Mouse (Mus musculus): Measurements from ENCODE around the gene Krt24. TPM values are rescaled to one million over a fixed set of nuclear protein-coding genes. Genes with fewer than 3 reads are reported as not detected.
A peak's percentile ranks its signal among the peaks of the same experiment; 100 is the strongest.
"Not testable (repeated sequence)": the region's sequence is repeated elsewhere in the genome, so short reads cannot be mapped to it uniquely, and the experiment has no call there.

Krt24 gene
- polyA plus RNA-seq, 2 experiments from 2014 or later, result not detected

DNA sequence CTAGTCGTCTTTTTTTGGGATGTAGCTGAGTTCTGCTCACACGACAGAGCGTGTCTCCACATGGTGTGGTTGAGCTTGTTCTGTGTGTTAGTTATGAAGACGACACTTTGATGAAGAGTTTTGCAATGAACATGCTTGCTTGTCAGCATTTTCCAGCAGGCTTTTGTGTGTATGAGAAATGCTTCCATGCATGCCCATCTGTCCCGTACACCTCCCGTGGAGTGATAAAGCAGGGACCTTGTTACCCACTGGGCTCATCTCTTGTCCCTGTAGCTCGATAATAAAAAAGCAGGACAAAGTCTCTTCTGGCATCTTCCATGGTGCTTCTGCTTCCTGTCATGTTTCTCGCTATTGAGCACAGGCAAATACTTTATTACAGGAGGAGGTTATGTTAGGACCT lies 32.4 kb downstream of the Krt24 start:
- ATAC-seq, result no peak

GRCm38 (mm10) chr11:99250666-99251065 lies 34.4 kb downstream of the Krt24 start:
- peak; percentile 52 for ATAC-seq

DNA sequence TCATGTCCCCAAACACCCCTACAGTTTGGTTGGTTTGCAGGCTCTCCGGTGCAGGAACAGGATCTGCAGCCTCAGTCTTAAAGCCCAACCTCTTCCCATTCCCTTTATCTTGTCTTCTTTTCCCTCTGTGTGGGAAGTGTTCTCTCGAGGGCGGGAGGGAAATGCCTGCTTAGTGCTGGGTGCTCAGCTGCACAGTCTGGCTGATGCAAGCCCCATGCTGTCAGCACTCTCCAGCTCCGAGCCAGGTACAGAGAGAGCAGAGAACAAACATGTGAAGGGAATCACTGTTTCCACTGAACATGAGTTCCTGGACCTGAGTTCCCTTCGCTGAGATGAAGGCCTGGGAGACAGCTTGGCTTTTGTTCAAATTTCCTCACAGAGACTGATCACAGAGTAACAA lies 34.8 kb downstream of the Krt24 start:
- ATAC-seq, result peak; percentile 38

GRCm38 (mm10) chr11:99249115-99249514 lies 35.9 kb downstream of the Krt24 start:
- ATAC-seq, result no peak

- ATAC-seq, result no peak
These were observed 37.1 kb downstream of the Krt24 start for GRCm38 (mm10) chr11:99247916-99248315.

DNA sequence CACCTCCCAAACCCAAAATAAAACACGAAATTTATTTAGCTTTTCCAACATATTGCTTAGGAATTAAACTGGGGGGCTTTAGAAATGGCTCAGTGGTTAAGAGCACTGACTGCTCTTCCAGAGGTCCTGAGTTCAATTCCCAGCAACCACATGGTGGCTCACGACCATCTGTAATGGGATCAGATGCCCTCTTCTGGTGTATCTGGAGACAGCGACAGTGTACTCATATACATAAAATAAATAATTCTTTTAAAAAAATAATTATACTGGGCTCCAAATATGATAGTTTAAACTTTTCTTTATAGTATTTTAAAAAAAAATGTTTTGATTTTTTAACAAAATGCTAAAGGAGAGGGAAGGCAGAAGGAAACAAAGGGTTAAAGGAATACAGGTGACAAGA lies 40.5 kb downstream of the Krt24 start:
- not testable (repeated sequence) for ATAC-seq

DNA sequence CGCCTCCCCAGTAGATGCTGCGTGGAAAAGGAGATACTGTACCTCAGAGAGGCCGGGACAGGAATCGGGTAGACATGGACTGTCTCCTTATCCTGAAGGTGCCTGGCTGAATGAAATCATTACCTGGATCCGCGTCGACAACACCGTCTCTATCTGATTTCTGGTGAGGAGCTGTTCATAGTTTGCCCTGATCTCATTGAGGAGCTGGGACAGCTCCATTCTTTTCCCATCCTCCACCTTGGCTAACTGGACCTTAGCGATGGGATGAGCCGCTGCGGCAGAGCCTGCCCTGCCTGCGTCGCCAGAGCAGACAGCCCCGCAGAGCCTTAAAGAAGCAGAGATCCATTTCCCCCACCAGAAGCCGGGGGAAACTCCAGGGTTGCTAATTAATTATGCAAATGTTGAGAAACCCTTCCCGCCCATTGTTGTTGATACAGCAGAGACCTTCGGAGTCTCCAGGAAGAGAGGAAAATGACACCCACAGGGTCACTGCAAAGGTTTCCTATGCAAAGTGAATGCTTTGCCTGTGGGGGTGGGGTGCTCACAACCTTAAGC lies 41.2 kb downstream of the Krt24 start, which contains the start of gene Krt222:
Krt222 (minus strand) TSS at position 266 of the 555 bp plus-strand sequence.
- ATAC-seq, result peak; percentile 54

DNA sequence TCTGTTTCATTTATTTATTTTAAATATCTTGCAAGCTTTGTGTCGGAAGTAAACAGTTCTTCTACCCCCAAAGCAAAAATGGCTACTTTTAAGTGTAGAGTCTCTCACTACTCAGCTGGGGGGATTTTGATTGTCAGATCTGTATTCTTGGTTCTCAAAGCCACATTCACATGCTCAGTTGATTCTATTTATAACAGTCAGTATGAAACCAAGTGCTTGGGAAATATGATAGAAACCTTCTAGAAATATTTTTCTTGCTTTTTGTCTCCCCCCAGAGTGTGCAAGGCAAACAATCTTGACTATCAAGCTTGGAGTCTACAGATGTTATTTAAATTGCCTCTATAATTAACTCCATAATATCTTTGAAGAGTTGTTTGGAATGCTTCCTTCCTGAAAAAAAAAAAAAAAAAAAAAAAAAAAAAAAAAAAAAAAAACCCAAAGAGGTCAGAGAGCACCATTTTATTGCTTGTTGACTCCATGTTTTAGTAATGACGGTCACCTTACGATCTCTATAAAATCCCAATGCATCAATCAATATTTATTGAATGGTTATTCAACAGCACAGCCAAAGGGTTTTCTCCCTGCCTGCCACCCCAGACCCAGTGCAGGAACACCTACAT lies 41.8 kb downstream of the Krt24 start:
- ATAC-seq, result no peak

- no peak for ATAC-seq
These were observed 43.0 kb downstream of the Krt24 start for GRCm38 (mm10) chr11:99242056-99242455.

GRCm38 (mm10) chr11:99238468-99238867 lies 46.6 kb downstream of the Krt24 start:
- peak; percentile 99 for ATAC-seq

DNA sequence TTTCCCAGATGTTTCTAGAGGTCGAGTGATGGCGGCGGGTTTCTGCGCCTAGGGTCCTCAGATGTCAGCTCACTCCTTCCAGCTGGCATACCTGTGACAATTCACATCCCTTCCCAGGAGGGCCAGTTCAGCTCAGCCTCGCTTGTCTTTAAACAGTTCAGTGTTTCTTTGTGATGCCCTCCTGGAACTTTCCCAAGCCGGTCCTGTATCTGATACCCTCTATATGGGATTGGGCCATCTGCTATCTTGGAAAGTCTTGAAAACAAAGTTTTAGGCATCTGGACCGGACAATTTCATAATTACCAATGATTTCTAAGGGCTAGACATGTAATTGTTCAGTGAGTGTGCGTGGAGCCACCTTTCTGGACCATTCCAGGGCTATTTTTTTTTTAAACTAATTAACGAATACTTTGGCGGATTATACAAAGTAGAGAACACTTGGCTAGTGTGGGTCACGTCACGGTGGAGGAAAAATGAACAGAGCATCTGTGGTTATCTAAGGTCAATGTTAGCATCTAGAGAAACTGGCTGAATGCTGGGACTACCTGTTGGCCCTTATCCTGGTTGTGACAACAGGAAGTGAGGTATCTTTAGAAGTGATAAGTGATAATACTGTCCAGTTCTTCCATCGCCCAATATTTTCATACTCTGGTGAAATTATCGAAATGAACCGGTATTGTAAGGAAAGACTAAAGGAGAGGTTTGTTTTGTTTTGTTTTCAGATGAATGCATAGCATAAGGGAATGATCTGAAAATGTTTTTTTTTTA lies 53.8 kb downstream of the Krt24 start:
- peak; percentile 21 for ATAC-seq

DNA sequence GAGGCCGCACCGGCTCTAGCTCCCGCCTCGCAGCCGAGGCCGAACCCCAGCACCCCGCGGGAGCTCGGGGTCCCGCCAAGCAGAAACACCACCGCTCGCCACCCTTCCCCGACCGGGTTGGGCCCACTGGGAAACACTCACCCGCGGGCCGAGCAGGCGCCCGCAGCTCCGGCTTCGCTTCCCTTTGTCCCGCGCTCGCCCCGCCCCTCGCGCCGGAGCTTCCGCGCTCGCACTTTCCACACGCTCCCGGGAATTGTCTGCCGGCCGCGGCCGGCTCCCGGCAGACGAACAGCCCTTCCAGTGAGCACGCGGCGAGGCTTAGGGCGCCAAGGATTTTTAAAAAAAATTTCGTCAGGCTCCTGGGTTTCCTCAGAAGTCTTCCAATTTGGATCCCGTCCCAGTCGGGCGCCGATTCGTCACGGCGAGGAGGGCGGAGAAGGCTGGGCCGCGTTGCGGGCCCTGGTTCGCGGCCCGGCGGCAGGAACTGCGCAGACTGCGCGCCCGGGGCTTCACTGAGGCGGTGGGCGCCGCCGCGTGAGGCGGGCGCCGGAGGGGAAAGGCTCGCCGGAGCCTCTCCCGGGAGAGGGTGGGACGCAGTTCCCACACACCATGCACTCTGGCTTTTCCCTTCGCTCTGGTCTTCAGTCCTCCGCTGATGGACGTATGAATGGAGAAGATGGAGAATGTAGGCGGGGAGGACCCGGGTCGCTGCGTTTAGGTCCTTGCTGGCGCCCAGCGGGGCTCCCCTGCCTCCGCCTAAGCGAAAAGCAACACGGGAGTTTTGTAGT lies 54.6 kb downstream of the Krt24 start, which contains the start of gene Smarce1:
Smarce1 (minus strand) TSS at position 757 of the 788 bp plus-strand sequence.
- peak; percentile 87 for ATAC-seq

Other genes starting within 250 kb of the Krt24 start
- gene Igfbp4, start 244.0 kb downstream of the Krt24 start, polyA plus RNA-seq (2017; shearing (Covaris generic)), result 10 to 100 TPM; 12.6 to 20.7 TPM
- under 1 TPM in 1 of 2 experiments, not detected in 1; 0.35 TPM for gene Tns4, start 196.0 kb downstream of the Krt24 start, polyA plus RNA-seq (2017; shearing (Covaris generic))
- gene Ccr7, start 130.2 kb downstream of the Krt24 start, polyA plus RNA-seq (2017; shearing (Covaris generic)), result 100 to 1,000 TPM; 277 to 361 TPM
- gene Smarce1, start 54.2 kb downstream of the Krt24 start, polyA plus RNA-seq (2017; shearing (Covaris generic)), result 100 to 1,000 TPM; 179 to 201 TPM
- 1 to 10 TPM; 1.4 to 2.1 TPM for gene Krt222, start 41.2 kb downstream of the Krt24 start, polyA plus RNA-seq (2017; shearing (Covaris generic))
- gene Krt25, start 37.7 kb upstream of the Krt24 start, polyA plus RNA-seq (2017; shearing (Covaris generic)), result not detected
- gene Krt26, start 52.7 kb upstream of the Krt24 start, polyA plus RNA-seq (2017; shearing (Covaris generic)), result not detected
- not detected for gene Krt27, start 65.8 kb upstream of the Krt24 start, polyA plus RNA-seq (2017; shearing (Covaris generic))
- gene Krt28, start 89.6 kb upstream of the Krt24 start, polyA plus RNA-seq (2017; shearing (Covaris generic)), result not detected
- gene Krt10, start 104.1 kb upstream of the Krt24 start, polyA plus RNA-seq (2017; shearing (Covaris generic)), result 1 to 10 TPM; 8.8 to 9.7 TPM
- not detected for gene Krt12, start 137.0 kb upstream of the Krt24 start, polyA plus RNA-seq (2017; shearing (Covaris generic))
- not detected for gene Krt20, start 152.9 kb upstream of the Krt24 start, polyA plus RNA-seq (2017; shearing (Covaris generic))
- gene Krt23, start 207.9 kb upstream of the Krt24 start, polyA plus RNA-seq (2017; shearing (Covaris generic)), result not detected
- not detected for gene Krt39, start 236.1 kb upstream of the Krt24 start, polyA plus RNA-seq (2017; shearing (Covaris generic))